Mouse (Mus musculus): Measurements from ENCODE around the gene Ccdc62. TPM values are rescaled to one million over a fixed set of nuclear protein-coding genes. Genes with fewer than 3 reads are reported as not detected.

Ccdc62 gene
- polyA plus RNA-seq, 1 experiment from 2014 or later: 6.2 TPM

GRCm38 (mm10) chr5:123896395-123896794 is 34.1 kb upstream of the Ccdc62 start:
- Histone ChIP-seq H3K9me3 (ENCODE audit: control insufficient read depth, low read length) (no peaks in the 10 kb centered on the region), H3K4me2 (replicated peaks; ENCODE audit: low read depth, low read length) (no peak overlapping the region), H3K4me1 (ENCODE audit: control insufficient read depth, insufficient read depth, low read length) (0 out of 2 replicates have a peak, but pooled peaks cover 2% of the 10 kb centered on the region), H3K9ac (ENCODE audit: low read depth, low read length) (no peak overlapping the region), H3K36me3 (ENCODE audit: control insufficient read depth, insufficient read depth, low read length) (no peaks in the 10 kb centered on the region), H3K27ac (ENCODE audit: low read depth, low read length) (peak overlapping the region; percentile 17; the same call in 1 of the 2 replicates), H3K27me3 (ENCODE audit: control insufficient read depth, insufficient read depth, low read length) (no peaks in the 10 kb centered on the region), H3K4me3 (ENCODE audit: low read length) (no peak overlapping the region)
- 50% methylated on average over 11 of the region's 11 CpGs for WGBS
- ATAC-seq (ENCODE audit: low FRiP score, low TSS enrichment): 0 out of 2 replicates have a peak, but pooled peaks have one; percentile 26

DNA sequence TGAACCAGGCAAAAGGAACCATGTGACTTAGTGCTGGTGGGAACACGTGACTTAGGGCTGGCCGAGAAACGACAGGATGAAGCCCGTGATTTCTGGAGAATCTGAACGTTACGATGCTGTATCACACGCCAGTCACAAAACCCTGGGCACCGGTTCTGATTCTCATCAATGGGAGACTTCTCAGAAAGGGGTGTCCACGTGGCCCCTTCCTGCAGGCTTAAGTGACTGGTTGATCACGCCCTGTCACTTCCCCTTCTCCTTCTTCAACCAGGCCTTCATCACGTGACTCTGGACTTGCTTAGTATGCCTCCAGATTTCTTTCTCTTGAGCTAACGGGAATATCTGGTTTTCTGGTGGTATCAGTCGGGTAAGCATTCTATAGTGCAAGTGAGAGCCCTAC is 33.1 kb upstream of the Ccdc62 start:
- Histone ChIP-seq H3K4me1 (ENCODE audit: control insufficient read depth, insufficient read depth, low read length) (no peaks in the 10 kb centered on the region), H3K4me3 (ENCODE audit: low read length) (no peak overlapping the region), H3K9me3 (ENCODE audit: control insufficient read depth, low read length) (no peaks in the 10 kb centered on the region), H3K4me2 (replicated peaks; ENCODE audit: low read depth, low read length) (no peak overlapping the region), H3K36me3 (ENCODE audit: control insufficient read depth, insufficient read depth, low read length) (no peaks in the 10 kb centered on the region), H3K27me3 (ENCODE audit: control insufficient read depth, insufficient read depth, low read length) (no peaks in the 10 kb centered on the region), H3K9ac (ENCODE audit: low read depth, low read length) (no peak overlapping the region), H3K27ac (ENCODE audit: low read depth, low read length) (no peak overlapping the region)
- ATAC-seq (ENCODE audit: low FRiP score, low TSS enrichment): no peak
- 86% methylated on average over 13 of the region's 13 CpGs for WGBS

- Histone ChIP-seq H3K36me3 (ENCODE audit: control insufficient read depth, insufficient read depth, low read length) (peaks cover 8% of the 10 kb centered on the region; the same call in 1 of the 2 replicates), H3K9me3 (ENCODE audit: control insufficient read depth, low read length) (no peaks in the 10 kb centered on the region), H3K4me1 (ENCODE audit: control insufficient read depth, insufficient read depth, low read length) (peaks cover 9% of the 10 kb centered on the region), H3K4me2 (replicated peaks; ENCODE audit: low read depth, low read length) (no peak overlapping the region), H3K27ac (ENCODE audit: low read depth, low read length) (no peak overlapping the region), H3K4me3 (ENCODE audit: low read length) (no peak overlapping the region), H3K27me3 (ENCODE audit: control insufficient read depth, insufficient read depth, low read length) (no peaks in the 10 kb centered on the region), H3K9ac (ENCODE audit: low read depth, low read length) (no peak overlapping the region)
- no peak for ATAC-seq (ENCODE audit: low FRiP score, low TSS enrichment)
- WGBS: 71% methylated on average over 11 of the region's 11 CpGs
These were observed 26.3 kb upstream of the Ccdc62 start for GRCm38 (mm10) chr5:123904059-123904672.

- Histone ChIP-seq H3K27me3 (ENCODE audit: control insufficient read depth, insufficient read depth, low read length) (no peaks in the 10 kb centered on the region), H3K9me3 (ENCODE audit: control insufficient read depth, low read length) (no peaks in the 10 kb centered on the region), H3K4me2 (replicated peaks; ENCODE audit: low read depth, low read length) (no peak overlapping the region; the same call in 1 of the 2 replicates), H3K9ac (ENCODE audit: low read depth, low read length) (no peak overlapping the region), H3K4me3 (ENCODE audit: low read length) (peak overlapping the region; percentile 77), H3K27ac (ENCODE audit: low read depth, low read length) (no peak overlapping the region), H3K36me3 (ENCODE audit: control insufficient read depth, insufficient read depth, low read length) (peaks cover 26% of the 10 kb centered on the region), H3K4me1 (ENCODE audit: control insufficient read depth, insufficient read depth, low read length) (peaks cover 9% of the 10 kb centered on the region)
- 74% methylated on average over 17 of the region's 17 CpGs for WGBS
- ATAC-seq (ENCODE audit: low FRiP score, low TSS enrichment): no peak
These were observed 24.1 kb upstream of the Ccdc62 start for GRCm38 (mm10) chr5:123906146-123906975.

DNA sequence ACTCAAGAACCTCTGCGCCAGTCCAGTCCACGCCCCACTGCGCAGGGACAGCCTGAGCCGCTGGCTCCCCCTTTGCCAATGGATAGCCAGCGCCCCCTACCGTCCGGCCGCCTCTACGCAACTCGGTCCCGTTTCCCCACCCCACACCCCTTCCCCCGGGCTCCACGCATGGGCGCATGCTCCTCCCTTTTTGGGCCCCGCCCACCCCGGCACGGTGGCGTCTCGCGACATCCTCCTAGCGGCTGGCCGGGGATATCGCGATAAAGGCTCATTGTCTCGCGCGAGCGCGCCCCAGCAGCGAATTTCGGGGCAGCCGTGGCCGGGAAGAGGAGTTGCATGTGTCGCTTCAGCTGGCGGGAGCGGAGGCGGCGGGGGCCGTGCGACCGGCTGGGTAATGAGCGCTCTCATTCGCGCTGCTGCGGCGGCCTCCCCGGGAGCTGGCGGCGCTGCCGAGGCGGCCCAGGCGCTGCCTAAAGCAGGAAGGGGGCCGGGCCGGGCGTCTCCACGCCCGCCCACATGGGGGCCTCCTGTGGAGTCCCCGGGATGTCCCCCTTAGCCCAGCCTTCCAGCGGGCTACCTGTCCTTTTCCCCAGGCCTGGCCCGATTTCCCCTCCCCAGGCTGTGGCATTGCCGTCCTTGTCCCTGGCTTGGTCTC is 23.4 kb upstream of the Ccdc62 start, which contains the start of gene Denr:
Gene Denr, plus strand, starts transcription at position 200 of the 655 bp plus-strand sequence.
- WGBS: under 1% methylated on average over 55 of the region's 61 CpGs
- Histone ChIP-seq H3K4me1 (ENCODE audit: control insufficient read depth, insufficient read depth, low read length) (peaks cover 9% of the 10 kb centered on the region), H3K4me2 (replicated peaks; ENCODE audit: low read depth, low read length) (peak within 1 kb of the TSS; percentile 74)

DNA sequence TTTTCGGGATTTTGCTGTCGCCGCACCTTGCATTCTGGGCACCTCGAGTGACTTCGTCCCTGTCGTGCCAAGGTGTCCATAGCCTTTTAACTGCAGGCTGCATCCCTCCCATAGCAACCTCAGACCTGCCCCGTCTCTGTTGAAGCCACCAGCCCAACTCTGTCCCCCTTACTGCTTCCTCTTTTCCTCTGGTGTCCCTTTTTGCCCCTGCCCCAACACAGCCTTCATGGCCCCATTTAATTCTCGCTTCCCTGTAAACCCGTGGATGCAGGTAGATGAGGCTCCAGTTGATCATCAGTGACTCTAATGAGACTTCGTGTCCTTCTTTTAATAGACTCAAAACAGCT is 22.9 kb upstream of the Ccdc62 start:
- H3K4me1 ChIP-seq (ENCODE audit: control insufficient read depth, insufficient read depth, low read length): peaks cover 9% of the 10 kb centered on the region
- no peak for ATAC-seq (ENCODE audit: low FRiP score, low TSS enrichment)
- no peaks in the 10 kb centered on the region for H3K27me3 ChIP-seq (ENCODE audit: control insufficient read depth, insufficient read depth, low read length)
- peak overlapping the region; percentile 92 for H3K9ac ChIP-seq (ENCODE audit: low read depth, low read length)
- H3K4me3 ChIP-seq (ENCODE audit: low read length): peak overlapping the region; percentile 77
- peak overlapping the region; percentile 74 for H3K4me2 ChIP-seq (replicated peaks; ENCODE audit: low read depth, low read length)
- H3K27ac ChIP-seq (ENCODE audit: low read depth, low read length): peak overlapping the region; percentile 39; the same call in 1 of the 2 replicates
- peaks cover 37% of the 10 kb centered on the region for H3K36me3 ChIP-seq (ENCODE audit: control insufficient read depth, insufficient read depth, low read length)
- no peaks in the 10 kb centered on the region for H3K9me3 ChIP-seq (ENCODE audit: control insufficient read depth, low read length)
- whole genome bisulfite sequencing: 3% methylated on average over 10 of the region's 10 CpGs

More for the DNA sequence above, 23.4 kb upstream of the Ccdc62 start, which contains the start of gene Denr:
- peak within 1 kb of the TSS; percentile 77 for H3K4me3 ChIP-seq (ENCODE audit: low read length)
- H3K27ac ChIP-seq (ENCODE audit: low read depth, low read length): peak within 1 kb of the TSS; percentile 39; the same call in 1 of the 2 replicates
- no peaks in the 10 kb centered on the region for H3K9me3 ChIP-seq (ENCODE audit: control insufficient read depth, low read length)
- H3K27me3 ChIP-seq (ENCODE audit: control insufficient read depth, insufficient read depth, low read length): no peaks in the 10 kb centered on the region
- peak within 1 kb of the TSS; percentile 92 for H3K9ac ChIP-seq (ENCODE audit: low read depth, low read length)
- peaks cover 32% of the 10 kb centered on the region for H3K36me3 ChIP-seq (ENCODE audit: control insufficient read depth, insufficient read depth, low read length)
- peak; percentile 97 for ATAC-seq (ENCODE audit: low FRiP score, low TSS enrichment)

DNA sequence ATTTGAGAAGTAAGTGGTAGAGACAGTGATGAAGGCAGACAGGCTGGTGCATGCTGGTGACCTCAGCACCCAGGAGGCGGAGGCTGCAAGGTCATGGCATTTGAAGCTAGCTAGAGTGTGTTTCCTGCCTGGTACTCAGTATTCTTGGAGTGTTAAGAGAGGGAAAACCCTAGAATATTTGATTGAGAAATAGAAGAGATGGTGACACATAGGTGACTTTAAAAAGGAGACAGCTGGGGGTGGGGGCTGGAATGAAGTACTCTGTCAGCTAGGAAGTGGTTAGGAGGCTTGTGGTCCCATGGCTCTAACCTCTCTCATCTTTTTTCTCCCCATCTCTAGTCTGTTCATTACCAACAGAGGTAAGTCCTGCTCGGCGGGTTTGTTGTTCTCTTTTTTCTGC is 15.6 kb upstream of the Ccdc62 start:
- H3K4me3 ChIP-seq (ENCODE audit: low read length): no peak overlapping the region
- H3K36me3 ChIP-seq (ENCODE audit: control insufficient read depth, insufficient read depth, low read length): peaks cover 75% of the 10 kb centered on the region

GRCm38 (mm10) chr5:123922112-123922511 is 8.4 kb upstream of the Ccdc62 start:
- ATAC-seq (ENCODE audit: low FRiP score, low TSS enrichment): no peak
- no peak overlapping the region for H3K27ac ChIP-seq (ENCODE audit: low read depth, low read length)
- no peaks in the 10 kb centered on the region for H3K27me3 ChIP-seq (ENCODE audit: control insufficient read depth, insufficient read depth, low read length)
- H3K36me3 ChIP-seq (ENCODE audit: control insufficient read depth, insufficient read depth, low read length): peaks cover 87% of the 10 kb centered on the region
- no peak overlapping the region for H3K4me2 ChIP-seq (replicated peaks; ENCODE audit: low read depth, low read length)
- WGBS: 91% methylated on average over 6 of the region's 6 CpGs
- no peak overlapping the region for H3K9ac ChIP-seq (ENCODE audit: low read depth, low read length)
- no peaks in the 10 kb centered on the region for H3K9me3 ChIP-seq (ENCODE audit: control insufficient read depth, low read length)
- H3K4me1 ChIP-seq (ENCODE audit: control insufficient read depth, insufficient read depth, low read length): no peaks in the 10 kb centered on the region
- H3K4me3 ChIP-seq (ENCODE audit: low read length): no peak overlapping the region

More for the DNA sequence above, 15.6 kb upstream of the Ccdc62 start:
- no peaks in the 10 kb centered on the region for H3K9me3 ChIP-seq (ENCODE audit: control insufficient read depth, low read length)
- H3K9ac ChIP-seq (ENCODE audit: low read depth, low read length): no peak overlapping the region
- no peak for ATAC-seq (ENCODE audit: low FRiP score, low TSS enrichment)
- no peaks in the 10 kb centered on the region for H3K4me1 ChIP-seq (ENCODE audit: control insufficient read depth, insufficient read depth, low read length)
- no peak overlapping the region for H3K4me2 ChIP-seq (replicated peaks; ENCODE audit: low read depth, low read length)
- no peaks in the 10 kb centered on the region for H3K27me3 ChIP-seq (ENCODE audit: control insufficient read depth, insufficient read depth, low read length)
- WGBS: 86% methylated on average over 3 of the region's 3 CpGs
- H3K27ac ChIP-seq (ENCODE audit: low read depth, low read length): no peak overlapping the region

All from kidney, embryonic 14.5 days (tissue).